Mouse (Mus musculus) C2C12 (cell line): Measurements from ENCODE around the gene Isx. TPM values are rescaled to one million over a fixed set of nuclear protein-coding genes. Genes with fewer than 3 reads are reported as not detected.

Experiments
- H3K27me3 ChIP-seq: one replicate; pipeline ENCODE4 v1.6.1; 2011; ENCODE audit not compliant: control insufficient read depth, insufficient read depth, insufficient read length
- H3K36me3 ChIP-seq: one replicate; pipeline ENCODE4 v1.6.1; 2011; ENCODE audit not compliant: control insufficient read depth, insufficient read depth
- H3K4me3 ChIP-seq: one replicate; pipeline ENCODE4 v1.5.1; 2011; ENCODE audit warnings: mild to moderate bottlenecking, control low read depth; ENCODE audit not compliant: poor library complexity, insufficient read depth, severe bottlenecking
- H3K79me2 ChIP-seq: one replicate; pipeline ENCODE4 v1.6.1; 2011; ENCODE audit not compliant: control insufficient read depth, insufficient read depth
- H3K79me3 ChIP-seq: one replicate; pipeline ENCODE4 v1.6.1; 2011; ENCODE audit warnings: low read depth, control low read depth
- H3ac ChIP-seq: one replicate; pipeline ENCODE3; 2011; ENCODE audit warnings: low read depth; ENCODE audit not compliant: control insufficient read depth, insufficient read length
- CEBPB ChIP-seq: IDR thresholded peaks from one replicate; pipeline ENCODE4 v1.6.1; 2011; ENCODE audit warnings: low read depth, mild to moderate bottlenecking, control low read depth, moderate library complexity
- CTCF ChIP-seq: IDR thresholded peaks from one replicate; pipeline ENCODE4 v1.5.1; 2011; ENCODE audit not compliant: control insufficient read depth, insufficient read depth, insufficient read length
- FOSL1 ChIP-seq: IDR thresholded peaks from one replicate; pipeline ENCODE4 v1.8.0; 2011; ENCODE audit warnings: mild to moderate bottlenecking, low read length; ENCODE audit not compliant: poor library complexity, insufficient read depth, severe bottlenecking
- MAX ChIP-seq: IDR thresholded peaks from one replicate; pipeline ENCODE4 v1.6.1; 2011; ENCODE audit warnings: mild to moderate bottlenecking, control low read depth
- MYOD1 ChIP-seq: IDR thresholded peaks from one replicate; pipeline ENCODE4 v1.6.1; 2011; ENCODE audit warnings: low read depth; ENCODE audit not compliant: control insufficient read depth, insufficient read length
- MYOG ChIP-seq: IDR thresholded peaks from one replicate; pipeline ENCODE4 v1.6.1; 2011; ENCODE audit not compliant: control insufficient read depth, insufficient read length; ENCODE audit errors: extremely low read depth
- USF1 ChIP-seq: IDR thresholded peaks from one replicate; pipeline ENCODE4 v1.6.1; 2011; ENCODE audit warnings: low read depth, mild to moderate bottlenecking, control low read depth, moderate library complexity
- polyA plus RNA-seq: library from polyadenylated mRNA; unstranded; fragments of >200 nt; fragmentation: generic; extraction: Trizol; gene quantifications from one replicate; pipeline ENCODE4 v1.2.1, GENCODE M21; 2012; ENCODE audit warnings: missing spikeins

Isx gene
- polyA plus RNA-seq, 1 experiment = not detected

GRCm38 (mm10) chr8:74862598-74862997 is 10.4 kb upstream of the Isx start:
- TF ChIP-seq USF1 (no peak), CEBPB (no peak), MYOD1 (no peak), CTCF (no peak), MYOG (no peak), MAX (no peak), FOSL1 (no peak)
- no peak overlapping the region for H3ac ChIP-seq

GRCm38 (mm10) chr8:74870346-74870949 is 2.5 kb upstream of the Isx start:
- TF ChIP-seq USF1 (no peak), FOSL1 (no peak), MAX (no peak), MYOG (no peak), MYOD1 (no peak), CEBPB (no peak)
- no peaks in the 10 kb centered on the region for H3K27me3 ChIP-seq
- H3K79me2 ChIP-seq = no peaks in the 10 kb centered on the region
- no peak overlapping the region for H3K4me3 ChIP-seq
- H3K79me3 ChIP-seq = no peaks in the 10 kb centered on the region
- H3K36me3 ChIP-seq = no peaks in the 10 kb centered on the region
- H3ac ChIP-seq = no peak overlapping the region

More at GRCm38 (mm10) chr8:74862598-74862997, 10.4 kb upstream of the Isx start:
- no peaks in the 10 kb centered on the region for H3K36me3 ChIP-seq
- no peaks in the 10 kb centered on the region for H3K79me3 ChIP-seq
- no peak overlapping the region for H3K4me3 ChIP-seq
- H3K27me3 ChIP-seq = no peaks in the 10 kb centered on the region
- no peaks in the 10 kb centered on the region for H3K79me2 ChIP-seq

GRCm38 (mm10) chr8:74871686-74872085 is 1.3 kb upstream of the Isx start:
- Histone ChIP-seq H3K4me3 (no peak overlapping the region), H3K36me3 (no peaks in the 10 kb centered on the region), H3K79me2 (no peaks in the 10 kb centered on the region), H3ac (no peak overlapping the region), H3K27me3 (no peaks in the 10 kb centered on the region), H3K79me3 (no peaks in the 10 kb centered on the region)
- TF ChIP-seq MAX = no peak
- TF ChIP-seq FOSL1 = no peak
- TF ChIP-seq CTCF = no peak
- no peak for TF ChIP-seq MYOG
- no peak for TF ChIP-seq CEBPB

DNA sequence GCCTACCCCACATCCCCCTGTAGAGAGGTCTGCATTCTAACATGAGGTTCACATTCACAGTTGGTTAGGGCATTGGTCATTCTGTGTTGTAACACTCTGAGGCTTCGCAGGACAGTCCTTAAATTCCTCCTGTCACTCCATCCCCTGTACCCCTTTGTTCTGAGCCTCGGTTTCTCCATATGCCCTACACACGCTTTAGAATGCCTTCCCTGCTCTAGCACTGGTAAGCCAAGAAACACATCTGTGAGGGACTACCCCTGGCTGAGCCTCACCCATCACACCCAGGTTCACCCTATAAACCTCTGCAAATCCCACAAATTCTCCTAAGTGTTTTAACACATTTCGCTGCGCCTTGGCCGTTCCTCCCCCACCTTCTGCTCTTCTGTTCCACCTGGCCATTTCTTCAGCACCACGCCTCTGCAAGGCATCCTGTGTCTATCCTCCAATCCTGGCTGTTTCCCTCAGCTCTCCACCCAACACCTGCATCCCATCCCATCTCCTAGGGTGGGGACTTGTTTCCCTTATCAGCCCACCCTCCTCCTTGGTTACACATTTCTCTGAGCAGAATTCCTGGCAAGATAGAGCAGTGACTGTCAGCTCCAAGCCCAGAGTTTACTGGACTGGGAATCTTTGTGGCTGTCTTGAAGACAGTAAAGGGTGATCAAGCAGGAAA is 686 bp upstream of the Isx start:
- Histone ChIP-seq H3K36me3 (no peaks in the 10 kb centered on the region), H3K4me3 (no peak overlapping the region), H3ac (no peak overlapping the region), H3K79me3 (no peaks in the 10 kb centered on the region), H3K79me2 (no peaks in the 10 kb centered on the region), H3K27me3 (no peaks in the 10 kb centered on the region)
- TF ChIP-seq CTCF (no peak), MAX (no peak), USF1 (no peak), CEBPB (no peak), MYOG (no peak), MYOD1 (no peak), FOSL1 (no peak)

DNA sequence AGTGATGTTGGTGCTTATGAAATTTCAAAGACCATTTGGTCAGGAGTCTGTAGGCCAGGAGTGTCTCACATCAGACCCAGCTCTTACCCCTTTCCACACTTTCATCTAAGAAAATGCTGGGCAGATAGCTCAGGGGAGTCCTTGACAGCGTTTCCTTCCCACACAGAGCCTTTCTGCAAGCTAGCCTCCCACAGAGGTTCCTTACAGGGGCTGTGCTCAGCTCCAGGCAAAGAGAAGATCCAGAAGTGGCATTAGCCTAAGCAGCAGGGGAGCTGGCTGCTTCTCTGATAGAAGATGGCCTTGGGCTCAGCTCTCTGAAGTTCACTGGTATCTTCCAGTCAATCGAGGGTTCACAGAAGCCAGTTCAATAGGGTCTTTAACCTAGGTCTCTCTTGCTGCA is 1.6 kb downstream of the Isx start:
- Histone ChIP-seq H3K79me3 (no peaks in the 10 kb centered on the region), H3ac (no peak overlapping the region), H3K36me3 (no peaks in the 10 kb centered on the region), H3K27me3 (no peaks in the 10 kb centered on the region), H3K79me2 (no peaks in the 10 kb centered on the region), H3K4me3 (no peak overlapping the region)
- no peak for TF ChIP-seq CTCF
- TF ChIP-seq CEBPB = no peak

- no peaks in the 10 kb centered on the region for H3K36me3 ChIP-seq
- H3ac ChIP-seq = no peak overlapping the region
- H3K4me3 ChIP-seq = no peak overlapping the region
- no peaks in the 10 kb centered on the region for H3K79me3 ChIP-seq
- H3K79me2 ChIP-seq = no peaks in the 10 kb centered on the region
- H3K27me3 ChIP-seq = no peaks in the 10 kb centered on the region
- TF ChIP-seq CTCF (no peak), MYOG (no peak), USF1 (no peak), FOSL1 (no peak), MYOD1 (no peak), CEBPB (no peak), MAX (no peak)
Observed at GRCm38 (mm10) chr8:74878637-74879036, 5.7 kb downstream of the Isx start.
